Mouse (Mus musculus) megakaryocyte progenitor cell, adult 5-6 weeks (primary cell): ENCODE results near the gene Amtn. TPM values are rescaled to one million over a fixed set of nuclear protein-coding genes. Genes with fewer than 3 reads are reported as not detected.
A peak's percentile ranks its signal among the peaks of the same experiment; 100 is the strongest.
"Not testable (repeated sequence)": the region's sequence is repeated elsewhere in the genome, so short reads cannot be mapped to it uniquely, and the experiment has no call there.

Source experiments
- ATAC-seq: replicated peaks from 2 replicates; pipeline ENCODE4 v1.8.0; 2016; ENCODE audit warnings: mild to moderate bottlenecking, moderate TSS enrichment, inconsistent platforms; ENCODE audit not compliant: poor library complexity
- total RNA-seq, 2 experiments: library from RNA; stranded (forward) in 1 of 2; stranded (reverse) in 1 of 2; fragments of 157-497, 149-512 nt in 1 of 2; fragments of 200-1000 nt in 1 of 2; gene quantifications; 2 replicates each; pipeline versions ENCODE4 v1.2.3 to v1.2.4; 2015 to 2017

The Amtn gene
- total RNA-seq (2015) (not detected in 2 replicates), total RNA-seq (2017) (not detected in 2 replicates)

DNA sequence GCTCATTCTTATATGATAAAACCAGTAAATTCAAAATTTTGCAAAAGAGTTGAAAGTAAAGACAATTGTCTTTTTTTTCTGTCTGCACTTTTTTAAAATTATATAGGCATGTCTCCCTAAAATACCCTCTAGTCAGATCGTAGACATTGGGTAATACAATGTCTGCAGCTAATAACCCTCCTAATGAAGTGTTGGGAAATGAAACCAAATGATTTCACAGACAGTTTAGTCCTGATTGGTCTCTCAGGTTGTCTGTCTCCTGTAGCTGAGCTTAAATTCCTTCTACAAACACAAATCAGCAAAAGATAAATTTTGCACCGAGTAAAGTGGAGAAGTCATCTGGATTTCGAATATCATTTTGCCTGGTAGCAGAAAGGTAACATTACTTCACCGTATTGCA lies at the start of gene Amtn:
Gene Amtn (plus strand): TSS at position 301 of the 400 bp plus-strand sequence.
- ATAC-seq: no peak

DNA sequence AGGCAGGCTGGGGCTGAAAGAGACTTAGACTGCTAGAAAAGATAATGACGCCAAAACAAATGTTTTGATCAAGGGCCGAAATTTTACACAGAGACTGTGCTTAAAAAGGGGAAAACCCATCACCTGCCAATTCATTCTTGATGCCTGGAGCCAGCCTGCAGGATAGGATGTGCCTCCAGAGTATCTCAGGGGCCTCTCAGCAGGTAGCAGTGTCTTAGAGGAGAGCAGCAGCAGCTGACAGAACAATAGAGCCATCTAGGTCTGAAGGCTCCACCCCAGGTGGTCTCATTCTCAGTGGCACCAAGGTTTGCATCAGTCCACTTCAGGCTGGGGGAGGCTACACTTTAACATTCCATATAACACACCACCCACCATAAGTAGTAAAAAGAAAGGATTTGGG lies 27.4 kb upstream of the Amtn start:
- ATAC-seq: not testable (repeated sequence)

DNA sequence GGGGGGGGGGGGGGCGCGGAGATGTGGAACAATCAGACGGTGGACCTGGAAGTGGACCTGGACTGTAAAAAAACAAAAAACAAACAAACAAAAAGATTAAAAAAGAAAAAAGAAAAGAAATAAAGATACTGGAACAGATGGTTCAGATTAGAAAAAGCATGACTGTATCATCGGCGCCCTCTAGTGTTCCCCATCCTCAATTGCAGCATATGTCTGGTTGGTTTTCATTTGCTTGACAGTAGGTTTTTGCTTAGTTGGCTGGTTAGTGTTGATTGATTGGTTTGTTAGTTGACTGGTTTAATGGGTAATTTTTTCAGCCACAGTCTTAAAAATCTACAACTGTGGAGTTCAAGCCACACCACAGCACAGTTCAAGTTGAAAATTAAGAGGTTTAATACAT lies 11.1 kb upstream of the Amtn start:
- peak; percentile 85 for ATAC-seq

GRCm38 (mm10) chr5:88366886-88367285 lies 9.0 kb upstream of the Amtn start:
- no peak for ATAC-seq

DNA sequence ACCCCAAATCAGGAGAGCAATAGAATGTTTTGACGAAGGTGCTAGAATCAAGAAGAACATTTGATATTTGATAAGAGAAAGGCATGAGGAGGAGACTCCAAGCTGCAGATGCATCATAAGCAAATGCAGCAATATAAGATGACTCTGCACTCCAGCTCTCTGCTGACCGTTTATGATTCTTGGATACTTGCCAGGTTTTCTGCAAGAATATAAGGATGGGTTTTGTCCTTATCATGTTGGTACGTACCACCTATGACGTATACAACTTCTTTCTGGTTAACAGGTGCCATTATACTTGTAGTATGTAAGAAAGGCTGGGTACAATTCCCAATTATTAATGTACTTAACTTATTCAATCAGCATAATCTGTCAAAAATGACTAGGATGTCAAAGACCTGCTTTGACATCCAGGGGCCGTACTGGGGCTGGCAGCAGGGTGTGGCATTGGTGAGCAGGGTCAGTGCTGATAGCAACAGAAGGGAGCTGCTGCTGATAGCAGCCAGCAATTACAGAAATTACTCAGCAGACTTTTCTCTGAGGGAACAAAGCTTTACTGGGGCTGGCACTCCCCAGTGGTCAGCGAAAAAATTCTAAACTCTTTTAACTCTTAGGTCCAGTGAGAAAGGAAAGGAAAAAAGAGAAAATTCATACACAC lies 5.2 kb upstream of the Amtn start:
- peak; percentile 60 for ATAC-seq

DNA sequence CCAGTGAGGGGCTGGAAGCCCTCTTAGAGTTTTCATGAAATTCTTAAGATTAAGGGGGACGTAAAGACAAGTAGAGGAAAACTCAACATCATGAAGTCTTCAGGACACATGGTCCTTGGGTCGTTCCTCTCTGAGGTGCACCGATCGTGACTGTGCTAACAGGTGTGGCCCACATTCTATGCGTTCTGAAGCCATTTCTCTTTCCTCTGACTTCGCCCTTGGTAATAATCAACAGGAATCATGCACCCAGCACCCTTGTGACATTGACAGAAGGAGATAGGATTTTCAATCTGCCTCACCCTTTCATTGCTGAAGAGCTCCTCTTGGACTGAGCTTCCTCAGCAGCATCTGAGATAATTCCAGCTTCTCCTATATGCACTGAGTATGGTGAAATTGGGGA lies 3.3 kb upstream of the Amtn start:
- ATAC-seq: no peak

DNA sequence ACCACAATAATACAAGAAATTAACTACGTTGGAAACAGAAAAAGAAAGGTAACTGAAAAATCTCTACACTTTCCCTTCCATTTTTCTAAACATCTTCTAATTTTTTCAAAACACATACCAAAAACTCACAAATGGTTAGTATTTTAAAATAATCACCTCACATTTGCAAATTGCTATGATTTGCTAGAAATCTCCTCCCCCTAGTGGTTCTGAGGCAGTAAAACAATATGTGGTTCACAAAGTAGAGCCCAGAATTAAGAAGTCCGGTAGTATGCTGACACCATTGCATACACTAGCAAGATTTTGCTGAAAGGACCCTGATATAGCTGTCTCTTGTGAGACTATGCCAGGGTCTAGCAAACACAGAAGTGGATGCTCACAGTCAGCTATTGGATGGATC lies 16.1 kb downstream of the Amtn start:
- ATAC-seq: not testable (repeated sequence)

- ATAC-seq: no peak
Observed at GRCm38 (mm10) chr5:88398581-88398980, 22.7 kb downstream of the Amtn start.

DNA sequence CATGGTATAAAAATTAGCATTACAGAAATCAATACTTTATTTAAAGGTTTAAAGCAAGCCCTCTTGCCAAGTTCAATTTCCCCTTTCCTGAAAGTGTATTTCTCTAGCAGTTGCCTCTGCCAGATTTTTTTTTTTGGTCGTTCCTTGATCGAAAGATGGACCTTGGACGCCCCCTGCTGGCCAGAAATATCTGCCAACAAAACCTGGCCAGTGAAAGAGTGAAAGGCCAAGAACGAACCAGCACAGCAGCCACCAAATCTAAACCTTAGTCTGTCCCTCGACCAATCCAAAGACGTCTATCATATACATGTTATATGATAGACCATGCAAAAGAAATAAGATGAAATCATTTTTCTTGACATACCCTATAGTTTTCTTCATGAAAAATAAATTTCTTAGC lies 23.9 kb downstream of the Amtn start:
- ATAC-seq: peak; percentile 90

GRCm38 (mm10) chr5:88401464-88401863 lies 25.6 kb downstream of the Amtn start:
- no peak for ATAC-seq

DNA sequence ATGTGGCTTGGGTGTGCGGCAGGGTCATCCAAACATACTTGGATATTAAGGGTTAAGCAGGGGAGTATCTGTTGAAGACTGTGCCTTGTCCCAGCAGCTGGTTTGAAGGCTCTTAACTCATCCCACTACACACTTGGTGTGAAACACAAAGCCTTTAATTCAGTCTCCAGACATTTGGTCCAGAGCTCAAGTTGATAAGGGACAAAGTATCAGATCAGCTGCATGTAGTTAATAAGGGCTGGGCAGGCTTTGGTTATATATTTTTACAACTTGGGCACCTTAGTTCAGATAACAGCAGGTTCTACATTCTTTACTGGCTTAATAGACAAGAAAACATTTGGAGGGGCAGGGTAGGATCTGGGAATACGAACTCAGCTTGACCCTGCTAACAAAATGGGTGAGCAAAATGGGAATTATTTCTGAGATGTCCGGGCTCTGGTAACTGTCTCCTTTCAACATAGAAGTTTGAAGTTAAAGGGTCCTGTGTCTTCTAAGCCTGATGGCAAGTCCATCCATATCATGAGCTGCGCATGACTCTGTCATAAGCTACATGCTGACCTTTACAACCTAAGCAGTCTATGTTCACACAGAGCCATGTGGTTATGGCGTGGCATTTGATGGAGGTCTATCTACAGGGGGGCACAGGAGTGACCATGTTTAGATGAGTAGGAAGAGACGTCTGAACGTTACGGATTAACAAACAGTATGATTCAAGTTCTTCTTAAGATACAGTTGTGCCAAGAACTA lies 44.6 kb downstream of the Amtn start:
- ATAC-seq: no peak

GRCm38 (mm10) chr5:88424892-88425291 lies 49.0 kb downstream of the Amtn start:
- ATAC-seq: not testable (repeated sequence)

- ATAC-seq: no peak
Observed at GRCm38 (mm10) chr5:88426753-88427152, 50.8 kb downstream of the Amtn start.

Other genes with a start within 250 kb of the Amtn start
- not detected in 2 replicates for gene Gm11115, start 222.0 kb upstream of the Amtn start, total RNA-seq (2015)
- not detected in 2 replicates for gene Gm11115, start 222.0 kb upstream of the Amtn start, total RNA-seq (2017)
- gene Gm7714, start 107.2 kb upstream of the Amtn start, total RNA-seq (2015): not detected in 2 replicates
- gene Gm7714, start 107.2 kb upstream of the Amtn start, total RNA-seq (2017): not detected in 2 replicates
- not detected in 2 replicates for gene Prol1, start 58.8 kb upstream of the Amtn start, total RNA-seq (2015)
- gene Prol1, start 58.8 kb upstream of the Amtn start, total RNA-seq (2017): not detected in 2 replicates
- gene Ambn, start 79.9 kb downstream of the Amtn start, total RNA-seq (2015): not detected in 2 replicates
- gene Ambn, start 79.9 kb downstream of the Amtn start, total RNA-seq (2017): not detected in 2 replicates
- not detected in 2 replicates for gene Enam, start 111.9 kb downstream of the Amtn start, total RNA-seq (2015)
- gene Enam, start 111.9 kb downstream of the Amtn start, total RNA-seq (2017): not detected in 2 replicates
- 1.5 and 2.3 TPM in 2 replicates for gene Jchain, start 151.8 kb downstream of the Amtn start, total RNA-seq (2015)
- 0.84 and 3.3 TPM in 2 replicates for gene Jchain, start 151.8 kb downstream of the Amtn start, total RNA-seq (2017)
- 87.9 and 92.8 TPM in 2 replicates for gene Utp3, start 178.4 kb downstream of the Amtn start, total RNA-seq (2015)
- gene Utp3, start 178.4 kb downstream of the Amtn start, total RNA-seq (2017): 55.1 and 71.4 TPM in 2 replicates
- gene Rufy3, start 188.9 kb downstream of the Amtn start, total RNA-seq (2015): 6.8 and 7.1 TPM in 2 replicates
- 13.0 and 18.7 TPM in 2 replicates for gene Rufy3, start 188.9 kb downstream of the Amtn start, total RNA-seq (2017)